Mouse (Mus musculus) heart, adult 2 months (tissue): ENCODE data around the gene Gm45716. TPM values are rescaled to one million over a fixed set of nuclear protein-coding genes. Genes with fewer than 3 reads are reported as not detected.

Source experiments
- DNase-seq, 2 experiments: peaks; one replicate each; pipeline ENCODE4 v3.0.0; 2021
- H3K27ac ChIP-seq: fragments of 200-600 bp; 2 replicates; pipeline ENCODE4 v1.8.1; 2022
- H3K27me3 ChIP-seq: fragments of 200-500 bp; 2 replicates; pipeline ENCODE4 v1.6.1; 2012; ENCODE audit warnings: mild to moderate bottlenecking, low read length, inconsistent platforms, mixed read lengths; ENCODE audit not compliant: control insufficient read depth, insufficient read depth
- H3K36me3 ChIP-seq: fragments of 200-500 bp; 2 replicates; pipeline ENCODE4 v1.6.1; 2012; ENCODE audit warnings: low read length, inconsistent platforms; ENCODE audit not compliant: control insufficient read depth, insufficient read depth
- H3K4me1 ChIP-seq: fragments of 200-500 bp; 2 replicates; pipeline ENCODE4 v1.6.1; 2011; ENCODE audit warnings: low read length; ENCODE audit not compliant: control insufficient read depth, insufficient read depth
- H3K4me3 ChIP-seq: fragments of 200-600 bp; 2 replicates; pipeline ENCODE4 v1.8.1; 2022
- H3K79me2 ChIP-seq: fragments of 200-500 bp; replicated peaks from 2 replicates; pipeline ENCODE4 v1.6.1; 2012; ENCODE audit warnings: mild to moderate bottlenecking, inconsistent platforms, low read length, moderate library complexity, mixed read lengths; ENCODE audit not compliant: control insufficient read depth, insufficient read depth
- H3K9ac ChIP-seq: fragments of 200-500 bp; 2 replicates; pipeline ENCODE4 v1.6.1; 2012; ENCODE audit warnings: low read depth, mild to moderate bottlenecking, control low read depth, inconsistent platforms, low read length, mixed read lengths
- CTCF ChIP-seq: fragments of 200-600 bp; IDR thresholded peaks from 2 replicates; pipeline ENCODE4 v1.8.1; 2022; ENCODE audit warnings: antibody characterized with exemption, mild to moderate bottlenecking, moderate library complexity
- EP300 ChIP-seq: fragments of 200-500 bp; IDR thresholded peaks from 2 replicates; pipeline ENCODE4 v1.6.1; 2011; ENCODE audit warnings: low read depth, low read length, control low read depth; ENCODE audit not compliant: insufficient read depth
- POLR2A ChIP-seq: fragments of 200-500 bp; IDR thresholded peaks from 2 replicates; pipeline ENCODE4 v1.6.1; 2011; ENCODE audit warnings: mild to moderate bottlenecking, low read depth, low read length, control low read depth; ENCODE audit not compliant: insufficient read depth
- WGBS: fragments of 180-500 bp; shearing (Covaris S2); methylation state at CpG from one replicate; pipeline ENCODE4 v1.1.7; 2018; 5-methylcytosine and 5-hydroxymethylcytosine counted together
- intact Hi-C: fragments of 180-260 bp; cut with DNase I; formaldehyde crosslinking; loops from one replicate; pipeline ENCODE4 v1.15.1; 2025
- long read RNA-seq: library from polyadenylated mRNA; stranded (forward); transcript quantifications from one replicate; pipeline ENCODE4 v2.0.0, GENCODE M21; 2021
- polyA plus RNA-seq: library from polyadenylated mRNA; depleted of rRNA; stranded (reverse); fragments of >200 nt; gene quantifications from 2 replicates; pipeline ENCODE4 v1.2.3, GENCODE M21; 2012; rRNA removed
- total RNA-seq, 2 experiments: library from RNA; stranded (reverse); gene quantifications; 2 replicates each; pipeline ENCODE4 v1.2.3; 2021

The Gm45716 gene
- total RNA-seq (1 to 10 TPM; 7.5 to 8.1 TPM), polyA plus RNA-seq (3.9 and 8.8 TPM in 2 replicates)
- long read RNA-seq, partial matches to known transcripts, result 6 of 6 reads
- long read RNA-seq, other reads (novel, unspliced or antisense), result 0 of 6 reads

GRCm38 (mm10) chr11:90187441-90187840 is at the start of gene Gm45716:
Gm45716 (plus strand) TSS chr11:90187683.
- intact Hi-C loops, result loop anchor here (5.0 kb wide), 1 partner anchor 45 kb away; no protein-coding TSS in a partner anchor
- Histone ChIP-seq H3K27ac (no peak within 1 kb of the TSS), H3K4me1 (peaks cover 5% of the 10 kb centered on the region), H3K4me3 (no peak within 1 kb of the TSS), H3K9ac (no peak within 1 kb of the TSS), H3K36me3 (peaks cover 8% of the 10 kb centered on the region), H3K27me3 (no peaks in the 10 kb centered on the region), H3K79me2 (no peaks in the 10 kb centered on the region)
- WGBS, result 86% methylated on average over 7 of the region's 7 CpGs
- DNase-seq, result no peak
- TF ChIP-seq POLR2A, result no peak
- no peak for TF ChIP-seq EP300

- H3K4me3 ChIP-seq, result no peak overlapping the region
- H3K36me3 ChIP-seq, result no peaks in the 10 kb centered on the region
- no peaks in the 10 kb centered on the region for H3K27me3 ChIP-seq
- 33% methylated on average over 4 of the region's 4 CpGs for WGBS
- H3K27ac ChIP-seq, result peak overlapping the region; percentile 78
- H3K79me2 ChIP-seq, result no peaks in the 10 kb centered on the region
- TF ChIP-seq POLR2A (no peak), CTCF (no peak), EP300 (0 out of 2 replicates have a peak, but pooled peaks have one; percentile 6)
- peak; percentile 78 to 85 for DNase-seq
- peaks cover 4% of the 10 kb centered on the region for H3K4me1 ChIP-seq
- intact Hi-C loops, result loop anchor here (1.0 kb wide), 1 partner anchor 41 kb away; no protein-coding TSS in a partner anchor
- H3K9ac ChIP-seq, result peak overlapping the region; percentile 28
Measured at GRCm38 (mm10) chr11:90142393-90142792, 45.1 kb upstream of the Gm45716 start.

DNA sequence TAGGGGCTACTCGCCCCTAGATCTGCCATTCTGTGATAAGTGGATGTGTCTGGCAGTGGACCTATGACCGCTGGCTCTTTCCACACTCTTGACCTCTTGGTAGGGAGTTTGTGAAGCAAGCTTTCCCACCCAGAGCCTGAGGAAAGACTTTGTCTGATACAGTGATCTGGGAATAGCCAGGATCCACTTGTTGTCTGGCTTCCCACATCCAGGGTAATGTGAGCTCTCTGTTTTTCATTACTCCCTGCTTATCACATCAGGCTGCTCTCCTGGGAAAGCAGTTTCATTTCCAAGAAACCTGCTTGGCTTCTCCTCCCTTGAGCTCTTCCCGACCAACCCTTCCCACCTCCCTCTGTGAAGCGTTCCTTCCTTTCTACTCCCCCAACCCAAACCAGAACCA is 44.5 kb upstream of the Gm45716 start:
- no peaks in the 10 kb centered on the region for H3K27me3 ChIP-seq
- TF ChIP-seq EP300 (no peak), POLR2A (no peak), CTCF (no peak)
- intact Hi-C loops, result loop anchor here (1.0 kb wide), 1 partner anchor 42 kb away; no protein-coding TSS in a partner anchor

GRCm38 (mm10) chr11:90146086-90146860 is 41.2 kb upstream of the Gm45716 start:
- intact Hi-C loops, result no loop called here
- H3K27ac ChIP-seq, result no peak overlapping the region
- no peaks in the 10 kb centered on the region for H3K79me2 ChIP-seq
- no peak for TF ChIP-seq EP300
- no peak for TF ChIP-seq POLR2A
- no peak for TF ChIP-seq CTCF
- peaks cover 4% of the 10 kb centered on the region for H3K4me1 ChIP-seq
- 77% methylated on average over 17 of the region's 17 CpGs for WGBS
- no peak overlapping the region for H3K9ac ChIP-seq
- no peaks in the 10 kb centered on the region for H3K36me3 ChIP-seq
- peak in 1 of 2 experiments; percentile 26 for DNase-seq
- H3K27me3 ChIP-seq, result no peaks in the 10 kb centered on the region
- no peak overlapping the region for H3K4me3 ChIP-seq

More for the DNA sequence above, 44.5 kb upstream of the Gm45716 start:
- Histone ChIP-seq H3K36me3 (no peaks in the 10 kb centered on the region), H3K4me3 (no peak overlapping the region), H3K4me1 (peaks cover 4% of the 10 kb centered on the region), H3K9ac (no peak overlapping the region), H3K27ac (peak overlapping the region; percentile 78), H3K79me2 (no peaks in the 10 kb centered on the region)
- WGBS, result 31% methylated on average over 4 of the region's 4 CpGs
- DNase-seq, result peak; percentile 49 to 57

GRCm38 (mm10) chr11:90155066-90155465 is 32.4 kb upstream of the Gm45716 start:
- 62% methylated on average over 5 of the region's 5 CpGs for WGBS
- TF ChIP-seq POLR2A (no peak), EP300 (no peak), CTCF (no peak)
- H3K4me3 ChIP-seq, result no peak overlapping the region
- no peaks in the 10 kb centered on the region for H3K27me3 ChIP-seq
- no peak overlapping the region for H3K27ac ChIP-seq
- no peaks in the 10 kb centered on the region for H3K4me1 ChIP-seq
- intact Hi-C loops, result no loop called here
- no peaks in the 10 kb centered on the region for H3K79me2 ChIP-seq
- no peaks in the 10 kb centered on the region for H3K36me3 ChIP-seq
- no peak for DNase-seq
- H3K9ac ChIP-seq, result no peak overlapping the region

GRCm38 (mm10) chr11:90155466-90155865 is 32.0 kb upstream of the Gm45716 start:
- H3K27me3 ChIP-seq, result no peaks in the 10 kb centered on the region
- H3K36me3 ChIP-seq, result no peaks in the 10 kb centered on the region
- H3K4me3 ChIP-seq, result no peak overlapping the region
- intact Hi-C loops, result no loop called here
- no peak overlapping the region for H3K27ac ChIP-seq
- no peaks in the 10 kb centered on the region for H3K79me2 ChIP-seq
- TF ChIP-seq POLR2A (no peak), CTCF (no peak), EP300 (no peak)
- DNase-seq, result no peak
- no peak overlapping the region for H3K9ac ChIP-seq
- 35% methylated on average over 2 of the region's 2 CpGs for WGBS
- H3K4me1 ChIP-seq, result no peaks in the 10 kb centered on the region
